Mouse (Mus musculus): ENCODE measurements at regions not wholly inside any gene's neighbourhood (a gene's known extent, or its start where the extent isn't known, plus 50 kb on each side); places are given as distances from the start of the nearest gene placed in this dataset.

DNA sequence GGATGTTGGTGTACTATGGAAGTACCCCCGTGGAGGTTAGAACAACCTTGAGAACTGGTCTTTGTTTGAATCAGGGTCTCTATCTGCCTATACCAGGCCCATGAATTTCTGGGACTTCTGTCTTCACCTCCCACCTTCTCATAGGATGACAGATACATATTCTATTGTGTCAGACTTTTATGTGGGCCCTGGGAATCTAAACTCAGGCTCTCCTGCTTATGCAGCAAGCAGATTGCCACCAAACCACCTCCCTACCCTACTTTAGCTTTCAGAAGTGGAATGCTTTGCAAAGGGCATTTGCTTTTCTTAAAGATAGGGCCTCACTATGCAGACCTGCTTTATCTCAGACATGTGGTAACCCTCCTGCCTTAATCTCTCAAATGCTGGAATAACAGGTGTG is 322.7 kb upstream of the Cxcr4 start:
- Histone ChIP-seq H3K36me3 (replicated peaks; ENCODE audit: insufficient read depth, low read length) (no peaks in the 10 kb centered on the region), H3K4me1 (ENCODE audit: insufficient read depth) (no peaks in the 10 kb centered on the region), H3K4me3 (ENCODE audit: low read depth, low read length) (no peak overlapping the region), H3K4me2 (ENCODE audit: low read depth, low read length) (no peak overlapping the region), H3K9ac (replicated peaks) (no peak overlapping the region), H3K27me3 (ENCODE audit: insufficient read depth, low read length) (no peaks in the 10 kb centered on the region), H3K9me3 (ENCODE audit: low read length) (no peaks in the 10 kb centered on the region), H3K27ac (ENCODE audit: low read depth) (no peak overlapping the region)
- TF ChIP-seq EP300 (IDR thresholded peaks at IDR 0.05; ENCODE audit: low read depth), result no peak
- TF ChIP-seq CTCF (IDR thresholded peaks at IDR 0.05; ENCODE audit: low read depth), result no peak
- no peak for DNase-seq
- 60% methylated on average over 1 of the region's 1 CpGs for WGBS (ENCODE audit: insufficient replicate concordance)
- no peak for ATAC-seq

GRCm38 (mm10) chr1:128912532-128912931 is 320.4 kb upstream of the Cxcr4 start:
- no peaks in the 10 kb centered on the region for H3K4me1 ChIP-seq (ENCODE audit: insufficient read depth)
- H3K27ac ChIP-seq (ENCODE audit: low read depth), result no peak overlapping the region
- TF ChIP-seq CTCF (IDR thresholded peaks at IDR 0.05; ENCODE audit: low read depth), result no peak
- no peak for TF ChIP-seq EP300 (IDR thresholded peaks at IDR 0.05; ENCODE audit: low read depth)
- no peaks in the 10 kb centered on the region for H3K9me3 ChIP-seq (ENCODE audit: low read length)
- no peaks in the 10 kb centered on the region for H3K36me3 ChIP-seq (replicated peaks; ENCODE audit: insufficient read depth, low read length)
- H3K27me3 ChIP-seq (ENCODE audit: insufficient read depth, low read length), result no peaks in the 10 kb centered on the region
- ATAC-seq, result no peak
- H3K4me2 ChIP-seq (ENCODE audit: low read depth, low read length), result no peak overlapping the region
- H3K9ac ChIP-seq (replicated peaks), result no peak overlapping the region
- H3K4me3 ChIP-seq (ENCODE audit: low read depth, low read length), result no peak overlapping the region
- DNase-seq, result no peak

DNA sequence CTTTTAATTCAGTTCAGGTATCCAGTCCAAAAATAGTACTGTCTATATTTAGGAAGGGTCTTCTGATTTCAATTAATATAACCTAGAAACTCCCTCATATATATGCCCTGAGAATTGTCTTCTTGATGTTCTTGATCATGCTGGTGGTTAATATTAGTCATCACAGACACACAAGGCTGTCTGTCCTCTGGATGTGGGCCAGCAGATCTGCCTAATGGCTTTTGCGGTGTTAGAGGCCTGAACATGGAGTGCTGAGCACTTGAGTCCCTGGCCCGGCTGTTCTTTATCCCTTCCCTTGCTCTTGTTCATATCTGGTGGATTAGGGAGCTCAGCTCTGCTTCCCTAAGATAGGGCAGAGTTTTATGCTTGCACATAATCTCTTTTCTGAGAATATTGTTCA is 315.5 kb upstream of the Cxcr4 start:
- no peak overlapping the region for H3K4me3 ChIP-seq (ENCODE audit: low read depth, low read length)
- no peaks in the 10 kb centered on the region for H3K4me1 ChIP-seq (ENCODE audit: insufficient read depth)
- DNase-seq, result no peak
- ATAC-seq, result no peak
- H3K9me3 ChIP-seq (ENCODE audit: low read length), result no peaks in the 10 kb centered on the region
- TF ChIP-seq CTCF (IDR thresholded peaks at IDR 0.05; ENCODE audit: low read depth) (no peak), EP300 (IDR thresholded peaks at IDR 0.05; ENCODE audit: low read depth) (no peak)
- no peaks in the 10 kb centered on the region for H3K27me3 ChIP-seq (ENCODE audit: insufficient read depth, low read length)
- H3K9ac ChIP-seq (replicated peaks), result no peak overlapping the region
- no peak overlapping the region for H3K4me2 ChIP-seq (ENCODE audit: low read depth, low read length)
- H3K36me3 ChIP-seq (replicated peaks; ENCODE audit: insufficient read depth, low read length), result no peaks in the 10 kb centered on the region
- 77% methylated on average over 2 of the region's 2 CpGs for WGBS (ENCODE audit: insufficient replicate concordance)
- H3K27ac ChIP-seq (ENCODE audit: low read depth), result no peak overlapping the region

- H3K9ac ChIP-seq (replicated peaks), result no peak overlapping the region
- H3K27me3 ChIP-seq (ENCODE audit: insufficient read depth, low read length), result no peaks in the 10 kb centered on the region
- H3K27ac ChIP-seq (ENCODE audit: low read depth), result no peak overlapping the region
- ATAC-seq (no peak), DNase-seq (no peak)
- H3K4me3 ChIP-seq (ENCODE audit: low read depth, low read length), result no peak overlapping the region
- H3K4me1 ChIP-seq (ENCODE audit: insufficient read depth), result no peaks in the 10 kb centered on the region
- no peak overlapping the region for H3K4me2 ChIP-seq (ENCODE audit: low read depth, low read length)
- H3K36me3 ChIP-seq (replicated peaks; ENCODE audit: insufficient read depth, low read length), result no peaks in the 10 kb centered on the region
- TF ChIP-seq EP300 (IDR thresholded peaks at IDR 0.05; ENCODE audit: low read depth), result no peak
- no peak for TF ChIP-seq CTCF (IDR thresholded peaks at IDR 0.05; ENCODE audit: low read depth)
- no peaks in the 10 kb centered on the region for H3K9me3 ChIP-seq (ENCODE audit: low read length)
- 73% methylated on average over 8 of the region's 8 CpGs for WGBS (ENCODE audit: insufficient replicate concordance)
Observed at GRCm38 (mm10) chr1:128898025-128898424, 305.9 kb upstream of the Cxcr4 start.

GRCm38 (mm10) chr1:128894546-128894945 is 302.5 kb upstream of the Cxcr4 start:
- DNase-seq, result no peak
- H3K27me3 ChIP-seq (ENCODE audit: insufficient read depth, low read length), result no peaks in the 10 kb centered on the region
- no peak overlapping the region for H3K27ac ChIP-seq (ENCODE audit: low read depth)
- no peak for ATAC-seq
- no peak overlapping the region for H3K4me2 ChIP-seq (ENCODE audit: low read depth, low read length)
- H3K9me3 ChIP-seq (ENCODE audit: low read length), result no peaks in the 10 kb centered on the region
- 74% methylated on average over 5 of the region's 5 CpGs for WGBS (ENCODE audit: insufficient replicate concordance)
- no peak overlapping the region for H3K9ac ChIP-seq (replicated peaks)
- TF ChIP-seq EP300 (IDR thresholded peaks at IDR 0.05; ENCODE audit: low read depth) (no peak), CTCF (IDR thresholded peaks at IDR 0.05; ENCODE audit: low read depth) (no peak)
- H3K4me3 ChIP-seq (ENCODE audit: low read depth, low read length), result no peak overlapping the region
- H3K4me1 ChIP-seq (ENCODE audit: insufficient read depth), result no peaks in the 10 kb centered on the region
- H3K36me3 ChIP-seq (replicated peaks; ENCODE audit: insufficient read depth, low read length), result no peaks in the 10 kb centered on the region

- H3K4me1 ChIP-seq (ENCODE audit: insufficient read depth), result no peaks in the 10 kb centered on the region
- no peaks in the 10 kb centered on the region for H3K27me3 ChIP-seq (ENCODE audit: insufficient read depth, low read length)
- no peak overlapping the region for H3K4me3 ChIP-seq (ENCODE audit: low read depth, low read length)
- H3K27ac ChIP-seq (ENCODE audit: low read depth), result no peak overlapping the region
- ATAC-seq, result no peak
- H3K9me3 ChIP-seq (ENCODE audit: low read length), result no peaks in the 10 kb centered on the region
- H3K36me3 ChIP-seq (replicated peaks; ENCODE audit: insufficient read depth, low read length), result no peaks in the 10 kb centered on the region
- TF ChIP-seq CTCF (IDR thresholded peaks at IDR 0.05; ENCODE audit: low read depth) (no peak), EP300 (IDR thresholded peaks at IDR 0.05; ENCODE audit: low read depth) (no peak)
- no peak overlapping the region for H3K4me2 ChIP-seq (ENCODE audit: low read depth, low read length)
- H3K9ac ChIP-seq (replicated peaks), result no peak overlapping the region
- no peak for DNase-seq
Observed at GRCm38 (mm10) chr1:128878291-128878690, 286.2 kb upstream of the Cxcr4 start.

DNA sequence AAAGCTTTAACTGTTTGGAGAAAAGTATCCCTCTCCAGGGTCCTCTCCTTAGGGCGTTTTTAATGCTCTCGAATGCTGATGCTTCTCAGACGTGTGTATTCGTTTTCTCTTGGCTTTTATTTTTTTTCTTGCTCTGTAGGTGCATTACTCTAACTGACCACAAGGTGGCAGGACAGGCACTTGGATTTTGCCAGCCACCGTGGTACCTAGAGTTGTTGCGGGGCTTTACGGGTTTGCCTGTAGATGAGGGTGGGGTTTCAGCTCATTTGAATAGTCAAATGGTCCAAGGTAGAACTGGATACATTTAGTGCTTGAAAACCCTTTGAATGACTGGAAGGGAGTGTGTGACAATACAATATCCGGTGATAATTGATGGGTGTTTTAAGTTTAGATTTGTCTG is 283.2 kb upstream of the Cxcr4 start:
- H3K27ac ChIP-seq (ENCODE audit: low read depth), result no peak overlapping the region
- H3K27me3 ChIP-seq (ENCODE audit: insufficient read depth, low read length), result no peaks in the 10 kb centered on the region
- TF ChIP-seq CTCF (IDR thresholded peaks at IDR 0.05; ENCODE audit: low read depth) (peak; percentile 87), EP300 (IDR thresholded peaks at IDR 0.05; ENCODE audit: low read depth) (no peak)
- DNase-seq (peak; percentile 37), ATAC-seq (no peak)
- no peaks in the 10 kb centered on the region for H3K36me3 ChIP-seq (replicated peaks; ENCODE audit: insufficient read depth, low read length)
- H3K9ac ChIP-seq (replicated peaks), result no peak overlapping the region
- H3K9me3 ChIP-seq (ENCODE audit: low read length), result no peaks in the 10 kb centered on the region
- H3K4me1 ChIP-seq (ENCODE audit: insufficient read depth), result no peaks in the 10 kb centered on the region
- no peak overlapping the region for H3K4me2 ChIP-seq (ENCODE audit: low read depth, low read length)
- 12% methylated on average over 8 of the region's 8 CpGs for WGBS (ENCODE audit: insufficient replicate concordance)
- H3K4me3 ChIP-seq (ENCODE audit: low read depth, low read length), result no peak overlapping the region
